Mouse (Mus musculus) forebrain, embryonic 10.5 days (tissue): ENCODE data around the gene Hdac4. TPM values are rescaled to one million over a fixed set of nuclear protein-coding genes. Genes with fewer than 3 reads are reported as not detected.

ENCODE experiments used
- DNase-seq: peaks from one replicate; pipeline ENCODE4 v3.0.0-alpha.2; 2017; ENCODE audit warnings: low spot score; ENCODE audit errors: extremely low spot score
- H3K27ac ChIP-seq: fragments of 300-500 bp; sonication (generic); 2 replicates; pipeline ENCODE4 v1.5.1; 2016; ENCODE audit warnings: mild to moderate bottlenecking
- H3K27me3 ChIP-seq: fragments of 300-500 bp; sonication (generic); 2 replicates; pipeline ENCODE4 v1.6.1; 2016; ENCODE audit warnings: mild to moderate bottlenecking; ENCODE audit not compliant: poor library complexity, severe bottlenecking
- H3K36me3 ChIP-seq: fragments of 300-500 bp; sonication (generic); replicated peaks from 2 replicates; pipeline ENCODE4 v1.6.1; 2016; ENCODE audit warnings: mild to moderate bottlenecking, moderate library complexity
- H3K4me1 ChIP-seq: fragments of 300-500 bp; sonication (generic); 2 replicates; pipeline ENCODE4 v1.6.1; 2016
- H3K4me3 ChIP-seq: fragments of 300-500 bp; sonication (generic); 2 replicates; pipeline ENCODE4 v1.5.1; 2016; ENCODE audit warnings: mild to moderate bottlenecking, moderate library complexity
- H3K9me3 ChIP-seq: fragments of 300-500 bp; sonication (generic); 2 replicates; pipeline ENCODE4 v1.6.1; 2016; ENCODE audit warnings: mild to moderate bottlenecking, moderate library complexity
- WGBS: fragments of 180-500 bp; shearing (Covaris S2); methylation state at CpG from one replicate; pipeline ENCODE4 v1.1.7; 2016; 5-methylcytosine and 5-hydroxymethylcytosine counted together
- polyA plus RNA-seq: library from polyadenylated mRNA; unstranded; fragments of >200 nt; fragmentation: Nextera tagmentation; extraction: Ambion mirVana; gene quantifications from 2 replicates; pipeline ENCODE4 v1.2.1, GENCODE M21; 2016

The Hdac4 gene
- polyA plus RNA-seq, 1 experiment from 2014 or later = 20.6 TPM

- H3K9me3 ChIP-seq = no peaks in the 10 kb centered on the region
- H3K27ac ChIP-seq = no peak overlapping the region
- H3K36me3 ChIP-seq = peaks cover 7% of the 10 kb centered on the region; the same call in 1 of the 2 replicates
- no peak overlapping the region for H3K4me3 ChIP-seq
- H3K27me3 ChIP-seq = no peaks in the 10 kb centered on the region
- 77% methylated on average over 6 of the region's 6 CpGs for WGBS
- DNase-seq = no peak
- peaks cover 17% of the 10 kb centered on the region for H3K4me1 ChIP-seq
Observed at GRCm38 (mm10) chr1:92113243-92114009, 82.1 kb downstream of the Hdac4 start.

DNA sequence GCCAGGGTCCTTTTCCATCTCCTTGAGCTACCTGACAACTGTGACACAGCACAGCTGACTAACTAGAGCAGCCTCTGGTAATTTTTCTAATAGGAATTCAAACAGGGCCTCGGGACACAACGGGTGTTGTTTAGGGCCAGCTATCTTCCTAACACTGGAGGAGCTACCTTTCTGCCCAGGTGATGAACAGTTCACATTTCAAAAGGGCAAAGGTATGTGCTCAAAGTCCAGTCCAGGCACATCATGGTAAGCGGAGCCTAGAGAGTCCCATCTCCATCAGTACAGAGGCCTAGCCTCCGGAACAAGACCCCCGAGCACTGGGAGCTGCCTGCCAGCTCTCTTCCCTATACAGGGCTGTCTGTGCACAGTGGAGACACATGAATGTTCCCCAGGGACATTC, 82.9 kb downstream of the Hdac4 start:
- H3K4me3 ChIP-seq = no peak overlapping the region
- whole genome bisulfite sequencing = 92% methylated on average over 5 of the region's 5 CpGs

DNA sequence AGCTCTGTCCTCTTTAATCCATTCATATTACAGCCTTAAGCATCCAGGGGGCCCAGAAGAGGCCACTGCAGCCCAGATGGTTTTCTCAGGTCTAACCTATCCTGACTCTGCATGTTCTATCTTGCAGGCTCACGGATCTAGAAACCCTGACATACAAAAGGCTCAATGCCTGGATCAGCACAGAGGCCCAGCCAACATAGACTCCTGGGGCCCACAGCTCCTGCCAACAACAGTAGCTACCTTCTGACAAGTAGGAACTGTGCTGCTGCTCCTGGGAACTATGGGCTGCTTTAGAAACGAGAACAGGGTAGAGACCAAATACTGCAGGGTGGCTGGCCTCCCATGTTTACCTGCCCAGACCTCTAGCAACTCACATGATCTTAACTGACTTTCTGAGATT, 83.9 kb downstream of the Hdac4 start:
- Histone ChIP-seq H3K4me3 (no peak overlapping the region), H3K27me3 (no peaks in the 10 kb centered on the region), H3K36me3 (peaks cover 7% of the 10 kb centered on the region; the same call in 1 of the 2 replicates), H3K27ac (no peak overlapping the region), H3K9me3 (no peaks in the 10 kb centered on the region), H3K4me1 (peaks cover 17% of the 10 kb centered on the region)
- DNase-seq = no peak
- 86% methylated on average over 2 of the region's 2 CpGs for WGBS

More for the DNA sequence above, 82.9 kb downstream of the Hdac4 start:
- no peaks in the 10 kb centered on the region for H3K27me3 ChIP-seq
- H3K27ac ChIP-seq = no peak overlapping the region
- H3K36me3 ChIP-seq = peaks cover 7% of the 10 kb centered on the region; the same call in 1 of the 2 replicates
- peaks cover 17% of the 10 kb centered on the region for H3K4me1 ChIP-seq
- H3K9me3 ChIP-seq = no peaks in the 10 kb centered on the region
- DNase-seq = no peak

DNA sequence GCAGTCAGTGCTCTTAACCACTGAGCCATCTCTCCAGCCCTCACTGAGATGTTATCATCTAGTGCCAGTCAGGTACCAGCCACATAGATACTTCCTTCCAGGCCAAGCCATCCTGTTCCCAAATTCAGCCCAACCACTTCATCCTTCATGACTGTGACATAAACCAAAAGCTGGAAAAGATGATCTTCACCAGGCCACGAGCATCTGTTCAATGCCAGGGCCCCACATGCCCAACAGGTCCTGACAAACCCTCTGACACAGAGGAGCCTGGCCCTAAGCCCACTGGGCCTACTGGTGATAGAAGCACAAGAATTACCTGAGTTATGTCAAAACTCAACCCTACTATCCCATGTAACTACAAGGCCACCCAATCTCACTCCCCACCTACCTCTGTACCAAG, 84.5 kb downstream of the Hdac4 start:
- Histone ChIP-seq H3K27me3 (no peaks in the 10 kb centered on the region), H3K9me3 (no peaks in the 10 kb centered on the region), H3K4me3 (no peak overlapping the region), H3K27ac (no peak overlapping the region), H3K4me1 (peaks cover 17% of the 10 kb centered on the region), H3K36me3 (peaks cover 2% of the 10 kb centered on the region; the same call in 1 of the 2 replicates)
- 96% methylated on average over 1 of the region's 1 CpGs for WGBS
- no peak for DNase-seq

- Histone ChIP-seq H3K4me1 (peaks cover 9% of the 10 kb centered on the region), H3K27ac (no peak overlapping the region), H3K36me3 (no peaks in the 10 kb centered on the region), H3K4me3 (no peak overlapping the region), H3K9me3 (no peaks in the 10 kb centered on the region), H3K27me3 (no peaks in the 10 kb centered on the region)
- no peak for DNase-seq
- 84% methylated on average over 1 of the region's 1 CpGs for WGBS
Observed at GRCm38 (mm10) chr1:92109221-92109620, 86.3 kb downstream of the Hdac4 start.

DNA sequence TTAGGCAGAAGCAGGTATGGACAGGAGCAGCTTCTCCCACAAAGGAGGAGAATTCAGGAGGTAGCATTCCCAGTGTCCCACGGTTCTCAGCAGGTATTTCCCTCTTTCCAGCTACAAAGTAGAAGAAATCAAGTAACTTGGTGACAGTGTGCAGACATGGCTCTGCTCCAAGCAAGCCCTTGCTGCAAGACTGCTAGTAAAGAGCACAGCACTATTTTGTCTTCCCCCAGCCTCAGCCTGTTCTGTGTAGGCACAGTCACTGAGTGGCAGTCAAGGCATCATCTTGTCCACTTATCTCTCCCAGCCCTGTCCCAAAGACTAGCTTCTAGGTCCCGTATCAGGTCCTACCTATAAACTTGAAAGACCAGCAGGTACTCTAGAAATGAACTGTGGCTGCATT, 86.9 kb downstream of the Hdac4 start:
- H3K4me1 ChIP-seq = peaks cover 4% of the 10 kb centered on the region
- 82% methylated on average over 2 of the region's 2 CpGs for WGBS
- H3K4me3 ChIP-seq = no peak overlapping the region
- no peaks in the 10 kb centered on the region for H3K27me3 ChIP-seq
- no peak overlapping the region for H3K27ac ChIP-seq
- H3K36me3 ChIP-seq = no peaks in the 10 kb centered on the region
- H3K9me3 ChIP-seq = no peaks in the 10 kb centered on the region
- DNase-seq = no peak

GRCm38 (mm10) chr1:92107996-92108395, 87.5 kb downstream of the Hdac4 start:
- H3K27ac ChIP-seq = no peak overlapping the region
- 97% methylated on average over 2 of the region's 2 CpGs for WGBS

DNA sequence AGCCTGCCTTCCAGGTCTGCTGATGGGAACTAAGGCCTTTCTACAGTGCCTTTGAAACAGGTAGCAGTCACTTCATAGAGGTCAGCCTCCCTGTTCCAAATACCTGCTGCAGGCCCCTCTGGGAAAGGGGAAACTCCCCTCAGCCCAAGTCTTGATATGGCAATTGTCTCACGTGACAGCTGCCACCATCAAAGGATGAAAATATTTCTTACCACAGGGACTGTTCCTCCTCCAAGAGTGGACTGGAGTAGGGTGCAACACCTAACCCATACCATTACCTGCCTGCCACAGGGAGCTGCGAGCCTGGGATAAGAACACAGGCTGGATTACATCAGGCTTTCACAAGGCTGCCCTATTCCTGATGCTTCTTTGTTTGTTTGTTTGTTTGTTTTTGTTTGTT, 88.0 kb downstream of the Hdac4 start:
- WGBS = 91% methylated on average over 2 of the region's 2 CpGs
- no peak for DNase-seq
- no peaks in the 10 kb centered on the region for H3K27me3 ChIP-seq

More at GRCm38 (mm10) chr1:92107996-92108395, 87.5 kb downstream of the Hdac4 start:
- no peaks in the 10 kb centered on the region for H3K9me3 ChIP-seq
- no peak overlapping the region for H3K4me3 ChIP-seq
- H3K36me3 ChIP-seq = no peaks in the 10 kb centered on the region
- DNase-seq = no peak
- no peaks in the 10 kb centered on the region for H3K27me3 ChIP-seq
- H3K4me1 ChIP-seq = no peaks in the 10 kb centered on the region; the same call in 1 of the 2 replicates

DNA sequence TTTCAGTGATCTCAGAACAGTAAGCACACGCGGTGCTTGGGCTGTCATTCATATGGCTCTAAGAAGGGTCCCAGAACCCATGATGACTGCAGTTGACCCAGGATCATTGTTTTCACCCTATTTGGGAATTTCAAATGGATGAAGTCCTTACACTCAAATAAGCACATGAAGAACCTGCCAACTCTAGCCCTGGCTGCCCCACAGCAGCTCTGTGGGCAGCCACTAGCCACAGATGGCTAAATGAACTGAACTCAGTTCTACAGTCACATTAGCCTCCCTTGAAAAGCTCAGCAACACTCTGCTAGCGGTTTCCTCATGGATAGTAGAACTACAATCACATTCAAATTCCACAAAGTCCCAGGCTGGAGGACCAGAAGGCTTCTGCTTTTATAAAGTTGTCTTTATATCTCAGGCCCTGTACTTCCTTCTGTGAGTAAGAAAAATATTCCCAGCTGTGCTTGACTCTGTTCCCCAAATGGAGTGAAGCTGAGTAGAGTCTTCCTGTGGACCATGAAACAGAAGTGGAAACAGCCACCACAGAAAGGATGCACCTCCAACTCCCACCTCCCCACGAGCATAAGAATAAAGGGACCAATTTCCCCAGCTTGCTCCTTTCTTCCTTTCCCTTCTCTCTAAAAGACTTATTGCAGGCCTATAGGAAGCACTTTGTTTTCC, 88.9 kb downstream of the Hdac4 start:
- Histone ChIP-seq H3K27ac (no peak overlapping the region), H3K4me1 (no peaks in the 10 kb centered on the region), H3K27me3 (no peaks in the 10 kb centered on the region), H3K9me3 (no peaks in the 10 kb centered on the region), H3K4me3 (no peak overlapping the region), H3K36me3 (no peaks in the 10 kb centered on the region)
- WGBS = 95% methylated on average over 4 of the region's 4 CpGs
- no peak for DNase-seq

More for the DNA sequence above, 88.0 kb downstream of the Hdac4 start:
- Histone ChIP-seq H3K36me3 (no peaks in the 10 kb centered on the region), H3K4me3 (no peak overlapping the region), H3K4me1 (no peaks in the 10 kb centered on the region), H3K9me3 (no peaks in the 10 kb centered on the region), H3K27ac (no peak overlapping the region)

GRCm38 (mm10) chr1:92104718-92105117, 90.8 kb downstream of the Hdac4 start:
- Histone ChIP-seq H3K27me3 (no peaks in the 10 kb centered on the region), H3K4me3 (no peak overlapping the region), H3K9me3 (no peaks in the 10 kb centered on the region), H3K36me3 (no peaks in the 10 kb centered on the region), H3K4me1 (peaks cover 10% of the 10 kb centered on the region; the same call in 1 of the 2 replicates), H3K27ac (no peak overlapping the region)
- DNase-seq = no peak
- WGBS = 91% methylated on average over 3 of the region's 3 CpGs

GRCm38 (mm10) chr1:92103971-92104370, 91.5 kb downstream of the Hdac4 start:
- Histone ChIP-seq H3K4me3 (no peak overlapping the region), H3K36me3 (no peaks in the 10 kb centered on the region), H3K4me1 (peaks cover 10% of the 10 kb centered on the region; the same call in 1 of the 2 replicates), H3K27me3 (no peaks in the 10 kb centered on the region), H3K9me3 (no peaks in the 10 kb centered on the region), H3K27ac (no peak overlapping the region)
- no peak for DNase-seq

DNA sequence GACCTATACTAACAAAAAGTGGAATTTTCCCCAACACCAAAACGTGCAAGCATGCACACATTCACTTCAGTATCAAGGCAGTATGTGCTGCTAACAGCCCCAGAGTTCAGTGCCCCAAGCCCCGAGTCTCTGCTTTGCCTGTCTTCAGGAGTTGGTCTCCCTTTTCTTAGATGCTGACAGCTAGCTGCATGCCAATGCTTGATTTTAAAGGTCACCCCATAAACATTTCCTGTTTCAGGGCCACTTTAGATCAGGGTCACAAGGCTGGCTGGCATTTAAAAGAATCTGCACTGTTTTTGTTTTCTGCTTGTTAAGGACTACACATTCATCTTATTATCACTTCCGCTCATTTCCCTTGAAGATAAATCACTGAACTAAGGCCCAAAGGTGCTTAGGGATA, 92.1 kb downstream of the Hdac4 start:
- Histone ChIP-seq H3K27me3 (no peaks in the 10 kb centered on the region), H3K9me3 (no peaks in the 10 kb centered on the region), H3K36me3 (no peaks in the 10 kb centered on the region), H3K27ac (no peak overlapping the region), H3K4me3 (no peak overlapping the region), H3K4me1 (peaks cover 10% of the 10 kb centered on the region; the same call in 1 of the 2 replicates)
- 78% methylated on average over 3 of the region's 3 CpGs for WGBS
- no peak for DNase-seq

- H3K4me3 ChIP-seq = no peak overlapping the region
- H3K4me1 ChIP-seq = peaks cover 10% of the 10 kb centered on the region; the same call in 1 of the 2 replicates
- H3K27me3 ChIP-seq = no peaks in the 10 kb centered on the region
- no peaks in the 10 kb centered on the region for H3K9me3 ChIP-seq
- DNase-seq = no peak
- no peaks in the 10 kb centered on the region for H3K36me3 ChIP-seq
- H3K27ac ChIP-seq = no peak overlapping the region
- 79% methylated on average over 1 of the region's 1 CpGs for WGBS
Observed at GRCm38 (mm10) chr1:92102825-92103224, 92.7 kb downstream of the Hdac4 start.
